Mouse (Mus musculus): ENCODE data around the gene Cmtm7. TPM values are rescaled to one million over a fixed set of nuclear protein-coding genes. Genes with fewer than 3 reads are reported as not detected.

Gene Cmtm7
- polyA plus RNA-seq, 1 experiment from 2014 or later, result 50.9 TPM

Other genes starting within 250 kb of the Cmtm7 start
- gene Trim71, start 217.5 kb downstream of the Cmtm7 start, polyA plus RNA-seq (2016; fragmentation: Nextera tagmentation; extraction: Ambion mirVana), result 1.2 and 1.3 TPM in 2 replicates
- gene Cnot10, start 141.7 kb downstream of the Cmtm7 start, polyA plus RNA-seq (2016; fragmentation: Nextera tagmentation; extraction: Ambion mirVana), result 67.2 and 71.9 TPM in 2 replicates
- gene Dync1li1, start 93.1 kb downstream of the Cmtm7 start, polyA plus RNA-seq (2016; fragmentation: Nextera tagmentation; extraction: Ambion mirVana), result 124 and 125 TPM in 2 replicates
- 25.8 and 26.0 TPM in 2 replicates for gene Cmtm6, start 50.7 kb downstream of the Cmtm7 start, polyA plus RNA-seq (2016; fragmentation: Nextera tagmentation; extraction: Ambion mirVana)
- 24.1 and 41.5 TPM in 2 replicates for gene Cmtm8, start 62.3 kb upstream of the Cmtm7 start, polyA plus RNA-seq (2016; fragmentation: Nextera tagmentation; extraction: Ambion mirVana)
- gene Gpd1l, start 152.1 kb upstream of the Cmtm7 start, polyA plus RNA-seq (2016; fragmentation: Nextera tagmentation; extraction: Ambion mirVana), result 16.3 and 17.2 TPM in 2 replicates
- 2.9 and 3.3 TPM in 2 replicates for gene Osbpl10, start 196.7 kb upstream of the Cmtm7 start, polyA plus RNA-seq (2016; fragmentation: Nextera tagmentation; extraction: Ambion mirVana)
- 350 and 413 TPM in 2 replicates for gene Rps27rt, start 200.9 kb upstream of the Cmtm7 start, polyA plus RNA-seq (2016; fragmentation: Nextera tagmentation; extraction: Ambion mirVana)